Mouse (Mus musculus) heart, adult 2 months (tissue): Measurements from ENCODE around the gene Srrm2. TPM values are rescaled to one million over a fixed set of nuclear protein-coding genes. Genes with fewer than 3 reads are reported as not detected.

ENCODE experiments used
- DNase-seq, 2 experiments: peaks; one replicate each; pipeline ENCODE4 v3.0.0; 2021
- H3K27ac ChIP-seq: fragments of 200-600 bp; 2 replicates; pipeline ENCODE4 v1.8.1; 2022
- H3K27me3 ChIP-seq: fragments of 200-500 bp; 2 replicates; pipeline ENCODE4 v1.6.1; 2012; ENCODE audit warnings: mild to moderate bottlenecking, low read length, inconsistent platforms, mixed read lengths; ENCODE audit not compliant: control insufficient read depth, insufficient read depth
- H3K36me3 ChIP-seq: fragments of 200-500 bp; 2 replicates; pipeline ENCODE4 v1.6.1; 2012; ENCODE audit warnings: low read length, inconsistent platforms; ENCODE audit not compliant: control insufficient read depth, insufficient read depth
- H3K4me1 ChIP-seq: fragments of 200-500 bp; 2 replicates; pipeline ENCODE4 v1.6.1; 2011; ENCODE audit warnings: low read length; ENCODE audit not compliant: control insufficient read depth, insufficient read depth
- H3K4me3 ChIP-seq: fragments of 200-600 bp; 2 replicates; pipeline ENCODE4 v1.8.1; 2022
- H3K79me2 ChIP-seq: fragments of 200-500 bp; replicated peaks from 2 replicates; pipeline ENCODE4 v1.6.1; 2012; ENCODE audit warnings: mild to moderate bottlenecking, inconsistent platforms, low read length, moderate library complexity, mixed read lengths; ENCODE audit not compliant: control insufficient read depth, insufficient read depth
- H3K9ac ChIP-seq: fragments of 200-500 bp; 2 replicates; pipeline ENCODE4 v1.6.1; 2012; ENCODE audit warnings: low read depth, mild to moderate bottlenecking, control low read depth, inconsistent platforms, low read length, mixed read lengths
- CTCF ChIP-seq: fragments of 200-600 bp; IDR thresholded peaks from 2 replicates; pipeline ENCODE4 v1.8.1; 2022; ENCODE audit warnings: antibody characterized with exemption, mild to moderate bottlenecking, moderate library complexity
- EP300 ChIP-seq: fragments of 200-500 bp; IDR thresholded peaks from 2 replicates; pipeline ENCODE4 v1.6.1; 2011; ENCODE audit warnings: low read depth, low read length, control low read depth; ENCODE audit not compliant: insufficient read depth
- POLR2A ChIP-seq: fragments of 200-500 bp; IDR thresholded peaks from 2 replicates; pipeline ENCODE4 v1.6.1; 2011; ENCODE audit warnings: mild to moderate bottlenecking, low read depth, low read length, control low read depth; ENCODE audit not compliant: insufficient read depth
- WGBS: fragments of 180-500 bp; shearing (Covaris S2); methylation state at CpG from one replicate; pipeline ENCODE4 v1.1.7; 2018; 5-methylcytosine and 5-hydroxymethylcytosine counted together
- intact Hi-C: fragments of 180-260 bp; cut with DNase I; formaldehyde crosslinking; loops from one replicate; pipeline ENCODE4 v1.15.1; 2025
- microRNA-seq, 2 experiments: library from miRNA; unstranded; fragments of <30 nt; microRNA quantifications; one replicate each; pipeline ENCODE4 v1.2.0; 2021
- polyA plus RNA-seq: library from polyadenylated mRNA; depleted of rRNA; stranded (reverse); fragments of >200 nt; gene quantifications from 2 replicates; pipeline ENCODE4 v1.2.3, GENCODE M21; 2012; rRNA removed
- total RNA-seq, 2 experiments: library from RNA; stranded (reverse); gene quantifications; 2 replicates each; pipeline ENCODE4 v1.2.3; 2021

Gene Srrm2
- total and polyA plus RNA-seq, 3 experiments: 157 to 318 (median 161) TPM

DNA sequence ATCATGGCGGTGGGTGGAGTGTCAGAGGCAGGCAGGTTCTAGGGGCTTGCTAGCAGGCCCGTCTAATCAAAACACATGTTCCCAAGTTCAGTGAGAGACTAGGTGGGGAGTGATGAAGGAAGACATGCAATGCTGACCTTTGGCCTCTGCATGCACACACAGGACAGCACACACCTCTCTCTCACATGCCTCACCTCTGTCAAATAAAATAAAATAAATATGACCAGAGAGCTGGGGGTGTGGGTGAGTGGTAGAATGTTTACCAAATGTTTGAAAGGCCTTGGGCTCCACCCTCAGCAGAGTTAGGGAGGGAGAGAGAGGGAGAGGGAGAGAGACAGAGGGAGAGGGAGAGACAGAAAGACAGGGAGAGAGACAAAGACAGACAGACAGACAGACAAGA, 67.6 kb downstream of the Srrm2 start:
- DNase-seq: no peak
- intact Hi-C loops: no loop called here
- WGBS: 76% methylated on average over 2 of the region's 2 CpGs
- Histone ChIP-seq H3K4me1 (no peaks in the 10 kb centered on the region), H3K4me3 (no peak overlapping the region), H3K27me3 (no peaks in the 10 kb centered on the region), H3K79me2 (no peaks in the 10 kb centered on the region), H3K27ac (no peak overlapping the region), H3K36me3 (no peaks in the 10 kb centered on the region), H3K9ac (no peak overlapping the region)
- no peak for TF ChIP-seq CTCF
- no peak for TF ChIP-seq POLR2A

DNA sequence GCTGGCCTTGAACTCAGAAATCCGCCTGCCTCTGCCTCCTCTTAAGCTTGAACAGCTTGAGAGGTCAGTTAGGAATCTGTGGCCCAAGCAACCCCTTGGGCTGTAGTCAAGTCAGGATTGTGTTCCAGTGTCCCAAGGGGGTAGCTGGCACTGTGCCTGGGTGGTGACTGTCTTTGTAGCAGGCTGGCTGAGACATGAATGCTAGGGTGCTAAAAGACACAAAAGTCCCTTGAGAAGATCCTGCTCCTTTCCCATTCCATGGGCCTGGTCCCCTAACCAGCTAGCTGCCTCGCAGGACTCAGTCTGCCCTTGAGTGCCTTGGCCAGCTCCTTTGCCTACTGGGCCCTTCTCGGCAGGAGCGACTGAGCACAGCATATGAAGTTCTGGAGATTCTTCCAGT, 72.6 kb downstream of the Srrm2 start:
- Histone ChIP-seq H3K27me3 (no peaks in the 10 kb centered on the region), H3K27ac (no peak overlapping the region), H3K4me3 (no peak overlapping the region), H3K9ac (no peak overlapping the region), H3K36me3 (no peaks in the 10 kb centered on the region), H3K79me2 (no peaks in the 10 kb centered on the region), H3K4me1 (no peaks in the 10 kb centered on the region)
- WGBS: 80% methylated on average over 4 of the region's 4 CpGs
- intact Hi-C loops: no loop called here
- no peak for DNase-seq
- TF ChIP-seq CTCF (no peak), POLR2A (no peak), EP300 (no peak)

DNA sequence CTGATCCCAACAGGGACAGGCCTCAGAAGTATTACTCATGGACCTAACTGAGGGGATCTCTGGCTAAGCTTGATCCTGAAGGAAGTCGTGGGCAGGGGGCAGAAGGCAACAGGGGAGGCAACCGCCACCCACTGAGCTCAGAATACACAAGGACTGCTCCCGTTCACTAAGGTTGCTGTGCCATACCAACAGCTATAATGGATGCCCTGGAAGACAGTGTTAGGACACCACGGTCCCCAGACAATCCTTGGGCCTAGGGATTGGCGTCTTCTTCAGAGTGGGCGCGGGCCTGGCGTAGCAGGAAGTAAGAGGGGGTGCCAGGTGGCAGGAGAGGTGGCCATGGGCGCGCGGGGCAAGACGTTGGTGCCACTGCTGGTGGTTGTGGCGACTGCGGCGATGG, 77.4 kb downstream of the Srrm2 start, which contains the start of gene Prss21:
Gene Prss21, plus strand, starts transcription at position 301 of the 400 bp plus-strand sequence.
- H3K4me3 ChIP-seq: no peak within 1 kb of the TSS
- intact Hi-C loops: no loop called here
- no peak within 1 kb of the TSS for H3K27ac ChIP-seq
- H3K27me3 ChIP-seq: no peaks in the 10 kb centered on the region
- TF ChIP-seq CTCF: no peak
- TF ChIP-seq EP300: no peak
- no peaks in the 10 kb centered on the region for H3K4me1 ChIP-seq
- H3K9ac ChIP-seq: no peak within 1 kb of the TSS
- no peak for DNase-seq
- H3K79me2 ChIP-seq: no peaks in the 10 kb centered on the region
- 83% methylated on average over 15 of the region's 15 CpGs for WGBS
- H3K36me3 ChIP-seq: no peaks in the 10 kb centered on the region

DNA sequence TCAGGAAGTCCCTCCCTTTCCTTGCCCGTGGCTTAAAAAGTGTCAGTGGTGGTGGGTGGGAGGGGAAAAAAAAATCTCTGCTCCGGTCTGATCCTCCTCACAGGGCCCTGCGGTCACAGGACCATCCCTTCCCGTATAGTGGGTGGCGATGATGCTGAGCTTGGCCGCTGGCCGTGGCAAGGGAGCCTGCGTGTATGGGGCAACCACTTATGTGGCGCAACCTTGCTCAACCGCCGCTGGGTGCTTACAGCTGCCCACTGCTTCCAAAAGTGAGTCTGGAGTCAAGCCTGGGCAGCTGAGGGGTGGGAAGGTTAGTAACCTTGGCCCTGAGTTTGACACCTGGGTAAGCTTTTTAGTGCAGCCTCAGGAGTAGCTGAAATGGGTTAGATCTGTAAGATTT, 78.2 kb downstream of the Srrm2 start:
- intact Hi-C loops: no loop called here
- H3K36me3 ChIP-seq: no peaks in the 10 kb centered on the region
- no peak overlapping the region for H3K4me3 ChIP-seq
- no peaks in the 10 kb centered on the region for H3K27me3 ChIP-seq
- H3K9ac ChIP-seq: no peak overlapping the region
- DNase-seq: no peak
- TF ChIP-seq EP300: no peak
- TF ChIP-seq CTCF: no peak
- no peak for TF ChIP-seq POLR2A
- 81% methylated on average over 11 of the region's 11 CpGs for WGBS
- no peaks in the 10 kb centered on the region for H3K4me1 ChIP-seq
- H3K79me2 ChIP-seq: no peaks in the 10 kb centered on the region
- H3K27ac ChIP-seq: no peak overlapping the region

Small RNA genes within 50 kb of the gene (microRNA-seq; reads per million reads assigned to microRNA genes)
- 2.7 to 4.5 reads per million in 2 experiments for gene Mir5125

Other genes with a start within 250 kb of the Srrm2 start
- 1 to 10 TPM; 5.5 to 6.2 TPM for gene Zfp213, start 226.3 kb upstream of the Srrm2 start, total RNA-seq
- 8.7 and 9.8 TPM in 2 replicates for gene Zfp213, start 226.3 kb upstream of the Srrm2 start, polyA plus RNA-seq
- 1 to 10 TPM; 2.2 to 2.8 TPM for gene Zfp13, start 191.0 kb upstream of the Srrm2 start, total RNA-seq
- gene Zfp13, start 191.0 kb upstream of the Srrm2 start, polyA plus RNA-seq: 3.2 and 3.6 TPM in 2 replicates
- not detected for gene Zscan10, start 189.7 kb upstream of the Srrm2 start, total RNA-seq
- gene Zscan10, start 189.7 kb upstream of the Srrm2 start, polyA plus RNA-seq: not detected in 2 replicates
- gene Mmp25, start 145.3 kb upstream of the Srrm2 start, total RNA-seq: under 1 TPM; 0.09 to 0.10 TPM
- 0.18 and 0.21 TPM in 2 replicates for gene Mmp25, start 145.3 kb upstream of the Srrm2 start, polyA plus RNA-seq
- gene Bicdl2, start 130.0 kb upstream of the Srrm2 start, total RNA-seq: not detected
- not detected in 2 replicates for gene Bicdl2, start 130.0 kb upstream of the Srrm2 start, polyA plus RNA-seq
- gene Hcfc1r1, start 116.9 kb upstream of the Srrm2 start, total RNA-seq: 100 to 1,000 TPM; 172 to 215 TPM
- gene Hcfc1r1, start 116.9 kb upstream of the Srrm2 start, polyA plus RNA-seq: 494 and 575 TPM in 2 replicates
- gene Thoc6, start 116.7 kb upstream of the Srrm2 start, total RNA-seq: 1 to 10 TPM; 9.6 to 9.7 TPM
- gene Thoc6, start 116.7 kb upstream of the Srrm2 start, polyA plus RNA-seq: 14.4 and 15.3 TPM in 2 replicates
- 10 to 100 TPM; 80.1 to 82.5 TPM for gene Tnfrsf12a, start 113.1 kb upstream of the Srrm2 start, total RNA-seq
- 28.1 and 37.9 TPM in 2 replicates for gene Tnfrsf12a, start 113.1 kb upstream of the Srrm2 start, polyA plus RNA-seq
- gene Cldn6, start 111.3 kb upstream of the Srrm2 start, total RNA-seq: not detected
- gene Cldn6, start 111.3 kb upstream of the Srrm2 start, polyA plus RNA-seq: not detected in 2 replicates
- not detected for gene Cldn9, start 106.5 kb upstream of the Srrm2 start, total RNA-seq
- not detected in 2 replicates for gene Cldn9, start 106.5 kb upstream of the Srrm2 start, polyA plus RNA-seq
- gene 1520401A03Rik, start 67.7 kb upstream of the Srrm2 start, total RNA-seq: not detected
- not detected in 2 replicates for gene 1520401A03Rik, start 67.7 kb upstream of the Srrm2 start, polyA plus RNA-seq
- 1 to 10 TPM; 1.2 to 1.6 TPM for gene Pkmyt1, start 64.2 kb upstream of the Srrm2 start, total RNA-seq
- 3.9 and 5.6 TPM in 2 replicates for gene Pkmyt1, start 64.2 kb upstream of the Srrm2 start, polyA plus RNA-seq
- gene Paqr4, start 49.7 kb upstream of the Srrm2 start, total RNA-seq: 10 to 100 TPM; 25.5 to 27.2 TPM
- gene Paqr4, start 49.7 kb upstream of the Srrm2 start, polyA plus RNA-seq: 30.7 and 33.2 TPM in 2 replicates
- not detected for gene Kremen2, start 44.7 kb upstream of the Srrm2 start, total RNA-seq
- 0.06 and 0.27 TPM in 2 replicates for gene Kremen2, start 44.7 kb upstream of the Srrm2 start, polyA plus RNA-seq
- 10 to 100 TPM; 39.4 to 40.1 TPM for gene Flywch1, start 18.9 kb upstream of the Srrm2 start, total RNA-seq
- 25.9 and 33.4 TPM in 2 replicates for gene Flywch1, start 18.9 kb upstream of the Srrm2 start, polyA plus RNA-seq
- under 1 TPM; 0.27 to 0.50 TPM for gene Flywch2, start 4.5 kb upstream of the Srrm2 start, total RNA-seq
- gene Flywch2, start 4.5 kb upstream of the Srrm2 start, polyA plus RNA-seq: 1.3 and 1.5 TPM in 2 replicates
- 100 to 1,000 TPM; 325 to 371 TPM for gene Elob, start 38.6 kb downstream of the Srrm2 start, total RNA-seq
- 384 and 511 TPM in 2 replicates for gene Elob, start 38.6 kb downstream of the Srrm2 start, polyA plus RNA-seq
- not detected for gene Prss33, start 45.5 kb downstream of the Srrm2 start, total RNA-seq
- gene Prss33, start 45.5 kb downstream of the Srrm2 start, polyA plus RNA-seq: not detected in 2 replicates
- not detected for gene Prss32, start 53.3 kb downstream of the Srrm2 start, total RNA-seq
- gene Prss32, start 53.3 kb downstream of the Srrm2 start, polyA plus RNA-seq: 0.16 TPM in 1 of 2 replicates, not detected in the other
- gene Prss41, start 53.6 kb downstream of the Srrm2 start, total RNA-seq: under 1 TPM in 1 of 2 experiments, not detected in 1; 0.29 TPM
- not detected in 2 replicates for gene Prss41, start 53.6 kb downstream of the Srrm2 start, polyA plus RNA-seq
- not detected for gene Prss21, start 77.5 kb downstream of the Srrm2 start, total RNA-seq
- not detected in 2 replicates for gene Prss21, start 77.5 kb downstream of the Srrm2 start, polyA plus RNA-seq
- not detected for gene Dcpp1, start 90.3 kb downstream of the Srrm2 start, total RNA-seq
- gene Dcpp1, start 90.3 kb downstream of the Srrm2 start, polyA plus RNA-seq: not detected in 2 replicates
- gene Dcpp2, start 90.3 kb downstream of the Srrm2 start, total RNA-seq: not detected
- not detected in 2 replicates for gene Dcpp2, start 90.3 kb downstream of the Srrm2 start, polyA plus RNA-seq
- not detected for gene Dcpp3, start 126.9 kb downstream of the Srrm2 start, total RNA-seq
- gene Dcpp3, start 126.9 kb downstream of the Srrm2 start, polyA plus RNA-seq: not detected in 2 replicates
- gene Sbp, start 151.1 kb downstream of the Srrm2 start, total RNA-seq: not detected
- not detected in 2 replicates for gene Sbp, start 151.1 kb downstream of the Srrm2 start, polyA plus RNA-seq
- not detected for gene Sbpl, start 164.7 kb downstream of the Srrm2 start, total RNA-seq
- not detected in 2 replicates for gene Sbpl, start 164.7 kb downstream of the Srrm2 start, polyA plus RNA-seq
- not detected for gene Prss30, start 190.0 kb downstream of the Srrm2 start, total RNA-seq
- 0.12 TPM in 2 replicates for gene Prss30, start 190.0 kb downstream of the Srrm2 start, polyA plus RNA-seq
- not detected for gene Prss22, start 207.6 kb downstream of the Srrm2 start, total RNA-seq
- gene Prss22, start 207.6 kb downstream of the Srrm2 start, polyA plus RNA-seq: not detected in 2 replicates
- gene Prss27, start 247.6 kb downstream of the Srrm2 start, total RNA-seq: not detected
- not detected in 2 replicates for gene Prss27, start 247.6 kb downstream of the Srrm2 start, polyA plus RNA-seq